In genomic region chr19:6058966-6059365, GRCm38 (mm10) we compare ENCODE assay signal across 8 mouse cellular contexts. TPM values are rescaled to one million over a fixed set of nuclear protein-coding genes. Genes with fewer than 3 reads are reported as not detected.
DNase-seq lines count a peak whose midpoint lies in the region; ATAC-seq and TF ChIP-seq lines count a peak whose summit lies in the region.

No protein-coding gene starts in this region.

- H3K27ac ChIP-seq in kidney, adult 2 months (ENCODE audit: insufficient read depth, low read depth, low read length): peak overlapping the region; percentile 13; the same call in 1 of the 2 replicates
- no peak overlapping the region for H3K27ac ChIP-seq in embryonic facial prominence, embryonic 10.5 days (replicated peaks)
- H3K27ac ChIP-seq in hindbrain, postnatal 0 days: no peak overlapping the region
- no peak overlapping the region for H3K27ac ChIP-seq in midbrain, embryonic 15.5 days

- no peak for TF ChIP-seq CTCF in kidney, adult 2 months (conservative IDR thresholded peaks at IDR 0.05; ENCODE audit: insufficient read depth, insufficient read length, low read depth, low read length)
- TF ChIP-seq CTCF in hindbrain, postnatal 0 days (IDR thresholded peaks at IDR 0.05; ENCODE audit: low read depth): no peak

- peak overlapping the region; percentile 83 for H3K4me3 ChIP-seq in kidney, adult 2 months (ENCODE audit: insufficient read depth, low read depth, low read length)
- peak overlapping the region; percentile 70 for H3K4me3 ChIP-seq in embryonic facial prominence, embryonic 10.5 days
- peak overlapping the region; percentile 88 for H3K4me3 ChIP-seq in hindbrain, postnatal 0 days (ENCODE audit: low read length)
- peak overlapping the region; percentile 66 for H3K4me3 ChIP-seq in midbrain, embryonic 15.5 days

- ATAC-seq in hindbrain, postnatal 0 days: no peak
- no peak for ATAC-seq in midbrain, embryonic 15.5 days (replicated peaks)

- no peaks in the 10 kb centered on the region for H3K9me3 ChIP-seq in embryonic facial prominence, embryonic 10.5 days
- H3K9me3 ChIP-seq in hindbrain, postnatal 0 days (ENCODE audit: low read length): no peaks in the 10 kb centered on the region
- no peaks in the 10 kb centered on the region for H3K9me3 ChIP-seq in midbrain, embryonic 15.5 days

- 43% methylated on average over 5 of the region's 5 CpGs for WGBS in kidney, adult 2 months
- WGBS in embryonic facial prominence, embryonic 10.5 days: 86% methylated on average over 5 of the region's 5 CpGs
- WGBS in hindbrain, postnatal 0 days: 81% methylated on average over 5 of the region's 5 CpGs
- WGBS in midbrain, embryonic 15.5 days: 89% methylated on average over 5 of the region's 5 CpGs

- H3K4me1 ChIP-seq in kidney, adult 2 months (ENCODE audit: control insufficient read depth, insufficient read depth, low read length): peaks cover 14% of the 10 kb centered on the region
- peaks cover 45% of the 10 kb centered on the region for H3K4me1 ChIP-seq in embryonic facial prominence, embryonic 10.5 days
- H3K4me1 ChIP-seq in hindbrain, postnatal 0 days (ENCODE audit: insufficient read depth, low read length): peaks cover 18% of the 10 kb centered on the region
- peaks cover 49% of the 10 kb centered on the region for H3K4me1 ChIP-seq in midbrain, embryonic 15.5 days

- no peak for TF ChIP-seq POLR2A in kidney, adult 2 months (IDR thresholded peaks at IDR 0.05; ENCODE audit: low read depth, low read length)

- peak; percentile 60 for DNase-seq in kidney, adult 2 months
- no peak for DNase-seq in kidney, postnatal 10 days
- DNase-seq in embryonic facial prominence, embryonic 10.5 days (ENCODE audit: low spot score): no peak
- DNase-seq in hindbrain, postnatal 0 days (ENCODE audit: low spot score): no peak
- no peak for DNase-seq in left cerebral cortex, adult 8-10 months (ENCODE audit: low spot score in 2 of 2)
- DNase-seq in retina, embryonic 14.5 days (ENCODE audit: low spot score): no peak
- no peak for DNase-seq in layer of hippocampus, adult 8-10 months (ENCODE audit: low spot score in 2 of 2)

- H3K9ac ChIP-seq in hindbrain, postnatal 0 days (replicated peaks; ENCODE audit: low read length): peak overlapping the region; percentile 86; the same call in 1 of the 2 replicates
- peak overlapping the region; percentile 81; the same call in 1 of the 2 replicates for H3K9ac ChIP-seq in midbrain, embryonic 15.5 days

- H3K27me3 ChIP-seq in kidney, adult 2 months (replicated peaks; ENCODE audit: control insufficient read depth, insufficient read depth, low read length): no peaks in the 10 kb centered on the region
- no peaks in the 10 kb centered on the region for H3K27me3 ChIP-seq in embryonic facial prominence, embryonic 10.5 days (replicated peaks; ENCODE audit: low read depth, poor library complexity, severe bottlenecking)
- H3K27me3 ChIP-seq in hindbrain, postnatal 0 days (ENCODE audit: insufficient read depth, low read length): no peaks in the 10 kb centered on the region
- no peaks in the 10 kb centered on the region for H3K27me3 ChIP-seq in midbrain, embryonic 15.5 days (replicated peaks)

- H3K36me3 ChIP-seq in kidney, adult 2 months (ENCODE audit: control insufficient read depth, insufficient read depth, low read length): no peaks in the 10 kb centered on the region
- H3K36me3 ChIP-seq in embryonic facial prominence, embryonic 10.5 days (replicated peaks): peaks cover 61% of the 10 kb centered on the region
- H3K36me3 ChIP-seq in hindbrain, postnatal 0 days (ENCODE audit: insufficient read depth, low read length): peaks cover 20% of the 10 kb centered on the region
- peaks cover 8% of the 10 kb centered on the region for H3K36me3 ChIP-seq in midbrain, embryonic 15.5 days (replicated peaks)

- peak overlapping the region; percentile 86 for H3K4me2 ChIP-seq in hindbrain, postnatal 0 days (ENCODE audit: low read depth, low read length)
- H3K4me2 ChIP-seq in midbrain, embryonic 15.5 days: peak overlapping the region; percentile 82

RNA-seq across cellular contexts. Expression of gene Fau, which starts 1.3 kb away (rescaled TPM):
- 882 and 1,017 TPM in 2 replicates for polyA plus RNA-seq in kidney, adult 2 months (2012; rRNA removed)
- 831 and 861 TPM in 2 replicates for polyA plus RNA-seq in embryonic facial prominence, embryonic 10.5 days (2016; fragmentation: Nextera tagmentation; extraction: Ambion mirVana)
- total RNA-seq in hindbrain, postnatal 0 days (2014; rRNA removed): 558 and 787 TPM in 2 replicates
- 668 TPM in 2 replicates for polyA plus RNA-seq in hindbrain, postnatal 0 days (2015; fragmentation: Nextera tagmentation; extraction: Ambion mirVana)
- polyA plus RNA-seq in midbrain, embryonic 15.5 days (2015; fragmentation: Nextera tagmentation; extraction: Ambion mirVana): 459 and 483 TPM in 2 replicates
- total RNA-seq in left cerebral cortex, adult 8-10 months (2022): 100 to 1,000 TPM; 737 to 869 (median 805) TPM
- 100 to 1,000 TPM; 653 to 927 (median 780) TPM for total RNA-seq in layer of hippocampus, adult 8-10 months (2022)

RNA-seq across cellular contexts. Expression of gene Mrpl49, which starts 1.4 kb away (rescaled TPM):
- polyA plus RNA-seq in kidney, adult 2 months (2012; rRNA removed): 32.0 and 37.3 TPM in 2 replicates
- polyA plus RNA-seq in embryonic facial prominence, embryonic 10.5 days (2016; fragmentation: Nextera tagmentation; extraction: Ambion mirVana): 82.5 and 84.6 TPM in 2 replicates
- total RNA-seq in hindbrain, postnatal 0 days (2014; rRNA removed): 34.4 and 36.2 TPM in 2 replicates
- 52.4 and 54.9 TPM in 2 replicates for polyA plus RNA-seq in hindbrain, postnatal 0 days (2015; fragmentation: Nextera tagmentation; extraction: Ambion mirVana)
- polyA plus RNA-seq in midbrain, embryonic 15.5 days (2015; fragmentation: Nextera tagmentation; extraction: Ambion mirVana): 62.5 and 65.1 TPM in 2 replicates
- 10 to 100 TPM; 42.7 to 55.2 (median 44.9) TPM for total RNA-seq in left cerebral cortex, adult 8-10 months (2022)
- total RNA-seq in layer of hippocampus, adult 8-10 months (2022): 10 to 100 TPM; 43.5 to 51.3 (median 46.1) TPM

RNA-seq across cellular contexts. Expression of gene Znhit2, which starts 2.0 kb away (rescaled TPM):
- polyA plus RNA-seq in kidney, adult 2 months (2012; rRNA removed): 42.3 and 57.7 TPM in 2 replicates
- polyA plus RNA-seq in embryonic facial prominence, embryonic 10.5 days (2016; fragmentation: Nextera tagmentation; extraction: Ambion mirVana): 33.8 and 35.6 TPM in 2 replicates
- 76.0 and 97.3 TPM in 2 replicates for total RNA-seq in hindbrain, postnatal 0 days (2014; rRNA removed)
- polyA plus RNA-seq in hindbrain, postnatal 0 days (2015; fragmentation: Nextera tagmentation; extraction: Ambion mirVana): 43.2 and 46.3 TPM in 2 replicates
- polyA plus RNA-seq in midbrain, embryonic 15.5 days (2015; fragmentation: Nextera tagmentation; extraction: Ambion mirVana): 30.8 and 34.7 TPM in 2 replicates
- total RNA-seq in left cerebral cortex, adult 8-10 months (2022): 10 to 100 TPM; 33.0 to 38.8 (median 37.3) TPM
- 10 to 100 TPM; 27.0 to 38.4 (median 32.4) TPM for total RNA-seq in layer of hippocampus, adult 8-10 months (2022)

RNA-seq across cellular contexts. Expression of gene Tm7sf2, which starts 9.2 kb away (rescaled TPM):
- polyA plus RNA-seq in kidney, adult 2 months (2012; rRNA removed): 31.2 and 38.4 TPM in 2 replicates
- polyA plus RNA-seq in embryonic facial prominence, embryonic 10.5 days (2016; fragmentation: Nextera tagmentation; extraction: Ambion mirVana): 30.3 and 31.4 TPM in 2 replicates
- 122 and 123 TPM in 2 replicates for total RNA-seq in hindbrain, postnatal 0 days (2014; rRNA removed)
- 57.7 and 64.2 TPM in 2 replicates for polyA plus RNA-seq in hindbrain, postnatal 0 days (2015; fragmentation: Nextera tagmentation; extraction: Ambion mirVana)
- polyA plus RNA-seq in midbrain, embryonic 15.5 days (2015; fragmentation: Nextera tagmentation; extraction: Ambion mirVana): 51.3 and 53.8 TPM in 2 replicates
- 10 to 100 TPM; 18.9 to 29.9 (median 23.2) TPM for total RNA-seq in left cerebral cortex, adult 8-10 months (2022)
- total RNA-seq in layer of hippocampus, adult 8-10 months (2022): 10 to 100 TPM; 21.7 to 30.5 (median 26.6) TPM

RNA-seq across cellular contexts. Expression of gene Syvn1, which starts 12.6 kb away (rescaled TPM):
- 31.5 and 32.8 TPM in 2 replicates for polyA plus RNA-seq in kidney, adult 2 months (2012; rRNA removed)
- 34.5 and 38.1 TPM in 2 replicates for polyA plus RNA-seq in embryonic facial prominence, embryonic 10.5 days (2016; fragmentation: Nextera tagmentation; extraction: Ambion mirVana)
- total RNA-seq in hindbrain, postnatal 0 days (2014; rRNA removed): 27.6 and 34.1 TPM in 2 replicates
- polyA plus RNA-seq in hindbrain, postnatal 0 days (2015; fragmentation: Nextera tagmentation; extraction: Ambion mirVana): 26.8 and 29.8 TPM in 2 replicates
- polyA plus RNA-seq in midbrain, embryonic 15.5 days (2015; fragmentation: Nextera tagmentation; extraction: Ambion mirVana): 36.8 and 39.3 TPM in 2 replicates
- 10 to 100 TPM; 35.7 to 40.3 (median 37.6) TPM for total RNA-seq in left cerebral cortex, adult 8-10 months (2022)
- 10 to 100 TPM; 40.4 to 48.8 (median 43.7) TPM for total RNA-seq in layer of hippocampus, adult 8-10 months (2022)
